Mouse (Mus musculus) E14TG2a.4 (cell line): ENCODE results near the gene Acot6.

Source experiments
- CTCF ChIP-seq: conservative IDR thresholded peaks from 2 replicates; pipeline ENCODE4 v1.5.1; 2014; ENCODE audit warnings: low read length
- NANOG ChIP-seq: IDR thresholded peaks from 2 replicates; pipeline ENCODE4 v1.6.1; 2014; ENCODE audit warnings: borderline replicate concordance, low read length, mixed read lengths

GRCm38 (mm10) chr12:84053173-84053572 lies 47.3 kb upstream of the Acot6 start:
- no peak for TF ChIP-seq CTCF
- no peak for TF ChIP-seq NANOG
